Mouse (Mus musculus): ENCODE results near the gene Kcnd3. TPM values are rescaled to one million over a fixed set of nuclear protein-coding genes. Genes with fewer than 3 reads are reported as not detected.

Gene Kcnd3
- polyA plus RNA-seq, 1 experiment from 2014 or later = 7.1 TPM

GRCm38 (mm10) chr3:105648889-105649567, 196.9 kb downstream of the Kcnd3 start:
- ATAC-seq (ENCODE audit: low FRiP score) = 0 out of 2 replicates have a peak, but pooled peaks have one; percentile 28
- Histone ChIP-seq H3K36me3 (no peaks in the 10 kb centered on the region), H3K27me3 (no peaks in the 10 kb centered on the region), H3K4me3 (no peak overlapping the region), H3K4me1 (replicated peaks) (no peaks in the 10 kb centered on the region), H3K4me2 (no peak overlapping the region), H3K27ac (no peak overlapping the region), H3K9ac (no peak overlapping the region), H3K9me3 (no peaks in the 10 kb centered on the region)
- 77% methylated on average over 8 of the region's 8 CpGs for WGBS

GRCm38 (mm10) chr3:105653544-105654380, 201.6 kb downstream of the Kcnd3 start:
- Histone ChIP-seq H3K27ac (no peak overlapping the region), H3K4me3 (no peak overlapping the region), H3K27me3 (no peaks in the 10 kb centered on the region), H3K9me3 (no peaks in the 10 kb centered on the region), H3K36me3 (no peaks in the 10 kb centered on the region), H3K4me1 (replicated peaks) (no peaks in the 10 kb centered on the region), H3K9ac (no peak overlapping the region), H3K4me2 (no peak overlapping the region)
- no peak for ATAC-seq (ENCODE audit: low FRiP score)
- 91% methylated on average over 13 of the region's 13 CpGs for WGBS

GRCm38 (mm10) chr3:105655031-105655585, 203.0 kb downstream of the Kcnd3 start:
- H3K36me3 ChIP-seq = no peaks in the 10 kb centered on the region
- H3K27ac ChIP-seq = no peak overlapping the region
- no peaks in the 10 kb centered on the region for H3K27me3 ChIP-seq
- 94% methylated on average over 11 of the region's 11 CpGs for WGBS
- ATAC-seq (ENCODE audit: low FRiP score) = no peak
- H3K4me1 ChIP-seq (replicated peaks) = no peaks in the 10 kb centered on the region
- H3K9ac ChIP-seq = no peak overlapping the region
- no peak overlapping the region for H3K4me2 ChIP-seq
- no peaks in the 10 kb centered on the region for H3K9me3 ChIP-seq
- no peak overlapping the region for H3K4me3 ChIP-seq

- no peaks in the 10 kb centered on the region for H3K9me3 ChIP-seq
- H3K27ac ChIP-seq = no peak overlapping the region
- no peak overlapping the region for H3K4me3 ChIP-seq
- 0 out of 2 replicates have a peak, but pooled peaks cover 3% of the 10 kb centered on the region for H3K36me3 ChIP-seq
- no peaks in the 10 kb centered on the region for H3K4me1 ChIP-seq (replicated peaks)
- WGBS = 76% methylated on average over 2 of the region's 2 CpGs
- no peak overlapping the region for H3K4me2 ChIP-seq
- no peak overlapping the region for H3K9ac ChIP-seq
- no peaks in the 10 kb centered on the region for H3K27me3 ChIP-seq
- ATAC-seq (ENCODE audit: low FRiP score) = no peak
Observed at GRCm38 (mm10) chr3:105660530-105660929, 208.4 kb downstream of the Kcnd3 start.

GRCm38 (mm10) chr3:105663043-105663442, 210.9 kb downstream of the Kcnd3 start:
- Histone ChIP-seq H3K4me1 (replicated peaks) (no peaks in the 10 kb centered on the region), H3K27me3 (no peaks in the 10 kb centered on the region), H3K4me3 (no peak overlapping the region), H3K27ac (no peak overlapping the region), H3K9me3 (no peaks in the 10 kb centered on the region), H3K36me3 (0 out of 2 replicates have a peak, but pooled peaks cover 3% of the 10 kb centered on the region), H3K9ac (no peak overlapping the region), H3K4me2 (no peak overlapping the region)
- no peak for ATAC-seq (ENCODE audit: low FRiP score)
- WGBS = 81% methylated on average over 8 of the region's 8 CpGs

GRCm38 (mm10) chr3:105665105-105665765, 213.1 kb downstream of the Kcnd3 start:
- Histone ChIP-seq H3K9ac (no peak overlapping the region), H3K4me2 (no peak overlapping the region), H3K9me3 (no peaks in the 10 kb centered on the region), H3K36me3 (peaks cover 8% of the 10 kb centered on the region; the same call in 1 of the 2 replicates), H3K27me3 (no peaks in the 10 kb centered on the region), H3K27ac (no peak overlapping the region), H3K4me3 (no peak overlapping the region), H3K4me1 (replicated peaks) (no peaks in the 10 kb centered on the region)
- ATAC-seq (ENCODE audit: low FRiP score) = no peak
- 85% methylated on average over 9 of the region's 9 CpGs for WGBS

GRCm38 (mm10) chr3:105666996-105667523, 214.9 kb downstream of the Kcnd3 start:
- no peak for ATAC-seq (ENCODE audit: low FRiP score)
- no peak overlapping the region for H3K9ac ChIP-seq
- no peaks in the 10 kb centered on the region for H3K4me1 ChIP-seq (replicated peaks)
- WGBS = 74% methylated on average over 4 of the region's 4 CpGs
- no peaks in the 10 kb centered on the region for H3K27me3 ChIP-seq
- H3K27ac ChIP-seq = no peak overlapping the region
- H3K4me2 ChIP-seq = no peak overlapping the region
- H3K9me3 ChIP-seq = no peaks in the 10 kb centered on the region
- H3K36me3 ChIP-seq = peaks cover 8% of the 10 kb centered on the region; the same call in 1 of the 2 replicates
- H3K4me3 ChIP-seq = no peak overlapping the region

GRCm38 (mm10) chr3:105668161-105668560, 216.0 kb downstream of the Kcnd3 start:
- WGBS = 46% methylated on average over 9 of the region's 9 CpGs
- no peak for ATAC-seq (ENCODE audit: low FRiP score)

GRCm38 (mm10) chr3:105669776-105670175, 217.6 kb downstream of the Kcnd3 start:
- H3K9me3 ChIP-seq = no peaks in the 10 kb centered on the region
- no peak for ATAC-seq (ENCODE audit: low FRiP score)
- no peak overlapping the region for H3K4me2 ChIP-seq
- WGBS = 90% methylated on average over 3 of the region's 3 CpGs
- H3K36me3 ChIP-seq = peaks cover 8% of the 10 kb centered on the region; the same call in 1 of the 2 replicates
- no peak overlapping the region for H3K27ac ChIP-seq
- H3K4me3 ChIP-seq = no peak overlapping the region
- H3K9ac ChIP-seq = no peak overlapping the region
- H3K4me1 ChIP-seq (replicated peaks) = no peaks in the 10 kb centered on the region
- no peaks in the 10 kb centered on the region for H3K27me3 ChIP-seq

More at GRCm38 (mm10) chr3:105668161-105668560, 216.0 kb downstream of the Kcnd3 start:
- no peaks in the 10 kb centered on the region for H3K27me3 ChIP-seq
- peaks cover 8% of the 10 kb centered on the region; the same call in 1 of the 2 replicates for H3K36me3 ChIP-seq
- H3K4me1 ChIP-seq (replicated peaks) = no peaks in the 10 kb centered on the region
- H3K27ac ChIP-seq = no peak overlapping the region
- no peak overlapping the region for H3K4me2 ChIP-seq
- no peak overlapping the region for H3K9ac ChIP-seq
- no peaks in the 10 kb centered on the region for H3K9me3 ChIP-seq
- H3K4me3 ChIP-seq = no peak overlapping the region

- Histone ChIP-seq H3K27ac (no peak overlapping the region), H3K36me3 (peaks cover 5% of the 10 kb centered on the region; the same call in 1 of the 2 replicates), H3K9ac (no peak overlapping the region), H3K4me3 (no peak overlapping the region), H3K27me3 (no peaks in the 10 kb centered on the region), H3K9me3 (no peaks in the 10 kb centered on the region), H3K4me2 (no peak overlapping the region), H3K4me1 (replicated peaks) (no peaks in the 10 kb centered on the region)
- 84% methylated on average over 1 of the region's 1 CpGs for WGBS
- no peak for ATAC-seq (ENCODE audit: low FRiP score)
Observed at GRCm38 (mm10) chr3:105670801-105671200, 218.7 kb downstream of the Kcnd3 start.

- no peak overlapping the region for H3K27ac ChIP-seq
- no peak overlapping the region for H3K4me2 ChIP-seq
- 25% methylated on average over 7 of the region's 7 CpGs for WGBS
- no peak overlapping the region for H3K9ac ChIP-seq
- peak; percentile 75 for ATAC-seq (ENCODE audit: low FRiP score)
- H3K27me3 ChIP-seq = no peaks in the 10 kb centered on the region
- no peak overlapping the region for H3K4me3 ChIP-seq
- peaks cover 32% of the 10 kb centered on the region for H3K36me3 ChIP-seq
- no peaks in the 10 kb centered on the region for H3K9me3 ChIP-seq
- no peaks in the 10 kb centered on the region for H3K4me1 ChIP-seq (replicated peaks)
Observed at GRCm38 (mm10) chr3:105674595-105675218, 222.6 kb downstream of the Kcnd3 start.
